26 mouse cellular contexts compared by ENCODE assay signal in the genomic region with DNA sequence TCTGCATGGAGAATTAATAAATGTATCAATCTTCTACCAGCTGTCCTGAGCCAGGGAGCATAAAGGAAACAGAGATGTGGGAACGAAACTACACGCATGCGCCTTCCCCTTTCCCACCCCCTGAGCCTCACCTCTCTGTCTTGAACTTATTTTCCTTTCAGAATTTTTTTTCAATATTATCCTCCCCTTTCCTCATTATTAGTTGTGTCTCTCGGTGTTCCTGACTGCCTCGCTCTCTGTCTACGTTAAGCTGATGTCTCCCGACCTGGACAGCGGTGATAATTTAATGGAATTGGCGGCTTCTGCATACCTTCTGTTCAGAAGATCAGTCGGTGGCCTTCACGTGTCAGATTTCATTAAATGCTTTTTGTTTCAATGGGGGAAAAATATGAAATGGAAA.
A peak's percentile ranks its signal among the peaks of the same experiment; 100 is the strongest.
DNase-seq lines count a peak whose midpoint lies in the region; ATAC-seq and TF ChIP-seq lines count a peak whose summit lies in the region.
"Had no signal": no experiment of that assay in that cellular context is flagged by ENCODE, and none has a peak within 500 bp of the region (broad histone marks: within the 10 kb centered on the region; RNA-seq: fewer than 3 reads in every experiment).

No protein-coding gene starts in this region.

- H3K27me3 ChIP-seq in liver, adult 2 months (ENCODE audit: control insufficient read depth, insufficient read depth, low read length): no peaks in the 10 kb centered on the region
- no peaks in the 10 kb centered on the region for H3K27me3 ChIP-seq in liver, postnatal 0 days (ENCODE audit: insufficient read depth, low read length)
- H3K27me3 ChIP-seq: heart, embryonic 12.5 days; limb, embryonic 12.5 days; liver, embryonic 12.5 days; stomach, embryonic 15.5 days had no signal

- TF ChIP-seq POLR2A in liver, adult 2 months (IDR thresholded peaks at IDR 0.05; ENCODE audit: extremely low read depth, insufficient read depth, low read length): no peak
- no peak for TF ChIP-seq POLR2A in embryonic fibroblast, embryonic 13.5 days (IDR thresholded peaks at IDR 0.05; ENCODE audit: low read depth, low read length)

- no peaks in the 10 kb centered on the region for H3K79me2 ChIP-seq in liver, adult 2 months (ENCODE audit: control insufficient read depth, insufficient read depth, low read length)

- no peak overlapping the region for H3K27ac ChIP-seq in gastrocnemius, adult 2 months
- H3K27ac ChIP-seq in liver, adult 2 months (replicated peaks; ENCODE audit: insufficient read depth, low read depth, low read length): no peak overlapping the region
- no peak overlapping the region for H3K27ac ChIP-seq in liver, postnatal 0 days (ENCODE audit: low read depth)
- H3K27ac ChIP-seq in embryonic fibroblast, embryonic 13.5 days (ENCODE audit: insufficient read depth, low read length): no peak overlapping the region
- H3K27ac ChIP-seq: forebrain, embryonic 10.5 days; layer of hippocampus, adult 2 months; limb, embryonic 12.5 days; liver, embryonic 12.5 days; stomach, embryonic 15.5 days had no signal

- peak; percentile 2 for DNase-seq in cerebellum, adult 9-11 months
- no peak for DNase-seq in cerebellum, postnatal 4 days (ENCODE audit: low spot score in 2 of 2)
- no peak for DNase-seq in gastrocnemius, adult 2 months
- DNase-seq in gastrocnemius, postnatal 36 days: no peak
- peak; percentile 64 for DNase-seq in liver, adult 2 months (ENCODE audit: extremely low read depth, low read depth, low spot score)
- DNase-seq in liver, postnatal 0 days: no peak
- no peak for DNase-seq in right cerebral cortex, postnatal 10 days (ENCODE audit: low spot score in 2 of 2)
- DNase-seq: adrenal gland, postnatal 25 days; embryo, embryonic 11 days; gastrocnemius, postnatal 14 days; heart, adult 18-20 months; heart, postnatal 10 days; kidney, postnatal 25 days; lung, adult 2 months; right cerebral cortex, postnatal 4 days; thymus, adult 18-20 months; thymus, postnatal 36 days had no signal

- H3K9me3 ChIP-seq in liver, postnatal 0 days (ENCODE audit: low read length): no peaks in the 10 kb centered on the region
- H3K9me3 ChIP-seq: forebrain, embryonic 10.5 days; heart, embryonic 12.5 days; limb, embryonic 12.5 days; liver, embryonic 12.5 days; stomach, embryonic 15.5 days had no signal

- TF ChIP-seq EP300 in liver, postnatal 0 days (IDR thresholded peaks at IDR 0.05; ENCODE audit: low read depth): no peak

- intact Hi-C loops in gastrocnemius, adult 2 months (cut with DNase I): no loop called here
- intact Hi-C loops in gastrocnemius, postnatal 36 days (cut with DNase I): no loop called here

- TF ChIP-seq CTCF in gastrocnemius, adult 2 months (IDR thresholded peaks at IDR 0.05): no peak
- no peak for TF ChIP-seq CTCF in liver, adult 2 months (IDR thresholded peaks at IDR 0.05; ENCODE audit: low read depth, low read length)
- no peak for TF ChIP-seq CTCF in liver, postnatal 0 days (IDR thresholded peaks at IDR 0.05; ENCODE audit: low read depth)
- TF ChIP-seq CTCF in embryonic fibroblast, embryonic 13.5 days (IDR thresholded peaks at IDR 0.05; ENCODE audit: borderline replicate concordance, insufficient read depth, low read length): no peak

- no peaks in the 10 kb centered on the region for H3K36me3 ChIP-seq in liver, adult 2 months (ENCODE audit: control insufficient read depth, insufficient read depth, low read length)
- no peaks in the 10 kb centered on the region for H3K36me3 ChIP-seq in liver, postnatal 0 days (replicated peaks; ENCODE audit: insufficient read depth, low read length)
- H3K36me3 ChIP-seq: forebrain, embryonic 10.5 days; heart, embryonic 12.5 days; limb, embryonic 12.5 days; liver, embryonic 12.5 days; stomach, embryonic 15.5 days had no signal

- peak overlapping the region; percentile 32 for H3K4me3 ChIP-seq in gastrocnemius, adult 2 months
- no peak overlapping the region for H3K4me3 ChIP-seq in liver, adult 2 months (ENCODE audit: insufficient read depth, low read depth, low read length)
- H3K4me3 ChIP-seq in liver, postnatal 0 days (ENCODE audit: low read depth, low read length): no peak overlapping the region
- H3K4me3 ChIP-seq in embryonic fibroblast, embryonic 13.5 days (ENCODE audit: insufficient read depth, low read length): peak overlapping the region; percentile 30; the same call in 1 of the 2 replicates
- H3K4me3 ChIP-seq: forebrain, embryonic 10.5 days; heart, embryonic 12.5 days; layer of hippocampus, adult 2 months; limb, embryonic 12.5 days; liver, embryonic 12.5 days; stomach, embryonic 15.5 days had no signal

- no peak overlapping the region for H3K9ac ChIP-seq in liver, adult 2 months (ENCODE audit: low read depth, low read length)
- H3K9ac ChIP-seq in liver, postnatal 0 days (replicated peaks): no peak overlapping the region
- H3K9ac ChIP-seq: heart, embryonic 12.5 days; limb, embryonic 12.5 days; liver, embryonic 12.5 days; stomach, embryonic 15.5 days had no signal

- WGBS in liver, adult 2 months: 84% methylated on average over 11 of the region's 11 CpGs
- WGBS in liver, postnatal 0 days (ENCODE audit: insufficient replicate concordance): 85% methylated on average over 11 of the region's 11 CpGs

- no peak overlapping the region for H3K4me2 ChIP-seq in liver, postnatal 0 days (ENCODE audit: low read depth, low read length)
- H3K4me2 ChIP-seq: heart, embryonic 12.5 days; limb, embryonic 12.5 days; liver, embryonic 12.5 days; stomach, embryonic 15.5 days had no signal

- peaks cover under 1% of the 10 kb centered on the region; the same call in 1 of the 2 replicates for H3K4me1 ChIP-seq in liver, adult 2 months (ENCODE audit: control insufficient read depth, insufficient read depth, low read length)
- H3K4me1 ChIP-seq in liver, postnatal 0 days (ENCODE audit: insufficient read depth): no peaks in the 10 kb centered on the region
- H3K4me1 ChIP-seq in embryonic fibroblast, embryonic 13.5 days (ENCODE audit: control insufficient read depth, insufficient read depth, low read length): no peaks in the 10 kb centered on the region
- H3K4me1 ChIP-seq: forebrain, embryonic 10.5 days; heart, embryonic 12.5 days; limb, embryonic 12.5 days; liver, embryonic 12.5 days; stomach, embryonic 15.5 days had no signal

- ATAC-seq in liver, postnatal 0 days: no peak
- ATAC-seq: forebrain, embryonic 16.5 days; intestine, postnatal 0 days; liver, embryonic 12.5 days had no signal

Comparison
In these comparisons a context has a peak if more than half of its experiments do, and no peak if none do; other contexts are left out.
1. DNase-seq: peak in cerebellum, adult 9-11 months (single experiment) and liver, adult 2 months (single experiment); none in cerebellum, postnatal 4 days (0 of 2), gastrocnemius, adult 2 months (single experiment), gastrocnemius, postnatal 36 days (0 of 2), liver, postnatal 0 days (single experiment) and right cerebral cortex, postnatal 10 days (0 of 2).
2. H3K4me3 ChIP-seq: peak in gastrocnemius, adult 2 months (single experiment) and embryonic fibroblast, embryonic 13.5 days (single experiment); none in liver, adult 2 months (single experiment) and liver, postnatal 0 days (single experiment).